Mouse (Mus musculus) heart, adult 2 months (tissue): ENCODE results near the gene Ddx4.

Experiments
- CTCF ChIP-seq: fragments of 200-600 bp; IDR thresholded peaks from 2 replicates; pipeline ENCODE4 v1.8.1; 2022; ENCODE audit warnings: antibody characterized with exemption, mild to moderate bottlenecking, moderate library complexity
- EP300 ChIP-seq: fragments of 200-500 bp; IDR thresholded peaks from 2 replicates; pipeline ENCODE4 v1.6.1; 2011; ENCODE audit warnings: low read depth, low read length, control low read depth; ENCODE audit not compliant: insufficient read depth
- POLR2A ChIP-seq: fragments of 200-500 bp; IDR thresholded peaks from 2 replicates; pipeline ENCODE4 v1.6.1; 2011; ENCODE audit warnings: mild to moderate bottlenecking, low read depth, low read length, control low read depth; ENCODE audit not compliant: insufficient read depth

GRCm38 (mm10) chr13:112573800-112574199 lies 78.5 kb downstream of the Ddx4 start:
- TF ChIP-seq CTCF (no peak), POLR2A (no peak), EP300 (no peak)
